Mouse (Mus musculus): ENCODE measurements around the gene Cldn8.

The Cldn8 gene

GRCm38 (mm10) chr16:88563045-88563913 lies at the start of gene Cldn8:
Gene Cldn8 (minus strand): TSS chr16:88563183.
- no peak for DNase-seq

- no peak for DNase-seq
These were observed 49.7 kb upstream of the Cldn8 start for GRCm38 (mm10) chr16:88612712-88613111.

- no peak for DNase-seq
These were observed 48.9 kb upstream of the Cldn8 start, which contains the start of gene Krtap24-1 for GRCm38 (mm10) chr16:88611922-88612321. Gene Krtap24-1 (minus strand): TSS chr16:88612279.

- DNase-seq, result no peak
These were observed 41.6 kb upstream of the Cldn8 start for GRCm38 (mm10) chr16:88604570-88604969.

- DNase-seq, result no peak
These were observed 39.5 kb upstream of the Cldn8 start for GRCm38 (mm10) chr16:88602464-88602863.

- no peak for DNase-seq
These were observed 37.3 kb upstream of the Cldn8 start for GRCm38 (mm10) chr16:88600303-88600702.

GRCm38 (mm10) chr16:88599504-88600237 lies 36.7 kb upstream of the Cldn8 start:
- no peak for DNase-seq

- DNase-seq, result no peak
These were observed 29.8 kb upstream of the Cldn8 start for GRCm38 (mm10) chr16:88592758-88593157.

- no peak for DNase-seq
These were observed 20.4 kb upstream of the Cldn8 start for GRCm38 (mm10) chr16:88583338-88583737.

GRCm38 (mm10) chr16:88575885-88576679 lies 13.1 kb upstream of the Cldn8 start:
- DNase-seq, result no peak

GRCm38 (mm10) chr16:88572904-88573404 lies 10.0 kb upstream of the Cldn8 start:
- no peak for DNase-seq

GRCm38 (mm10) chr16:88570136-88570535 lies 7.2 kb upstream of the Cldn8 start:
- no peak for DNase-seq

GRCm38 (mm10) chr16:88569732-88570131 lies 6.7 kb upstream of the Cldn8 start:
- no peak for DNase-seq

- no peak for DNase-seq
These were observed 6.1 kb upstream of the Cldn8 start for GRCm38 (mm10) chr16:88569096-88569495.

GRCm38 (mm10) chr16:88561617-88562164 lies 1.3 kb downstream of the Cldn8 start:
- no peak for DNase-seq

GRCm38 (mm10) chr16:88542488-88542887 lies 20.5 kb downstream of the Cldn8 start:
- DNase-seq, result no peak

GRCm38 (mm10) chr16:88539841-88540487 lies 23.0 kb downstream of the Cldn8 start:
- no peak for DNase-seq

GRCm38 (mm10) chr16:88511348-88511747 lies 51.6 kb downstream of the Cldn8 start:
- DNase-seq, result no peak

All from layer of hippocampus, adult 9-11 months (tissue).